In genomic region chr2:128712940-128713339, GRCm38 (mm10) we compare ENCODE assay signal across 10 mouse cellular contexts. TPM values are rescaled to one million over a fixed set of nuclear protein-coding genes. Genes with fewer than 3 reads are reported as not detected.
DNase-seq lines count a peak whose midpoint lies in the region; ATAC-seq lines count a peak whose summit lies in the region.
"Had no signal": no experiment of that assay in that cellular context is flagged by ENCODE, and none has a peak within 500 bp of the region (broad histone marks: within the 10 kb centered on the region; RNA-seq: fewer than 3 reads in every experiment).

No protein-coding gene starts in this region.

- H3K9me3 ChIP-seq in heart, embryonic 13.5 days = no peaks in the 10 kb centered on the region
- no peaks in the 10 kb centered on the region for H3K9me3 ChIP-seq in liver, embryonic 12.5 days (replicated peaks)
- no peaks in the 10 kb centered on the region for H3K9me3 ChIP-seq in liver, embryonic 15.5 days (replicated peaks)
- H3K9me3 ChIP-seq in midbrain, embryonic 10.5 days (replicated peaks) = no peaks in the 10 kb centered on the region

- 85% methylated on average over 6 of the region's 6 CpGs for WGBS in heart, embryonic 13.5 days
- WGBS in liver, embryonic 12.5 days (ENCODE audit: insufficient replicate concordance) = 68% methylated on average over 6 of the region's 6 CpGs
- 62% methylated on average over 6 of the region's 6 CpGs for WGBS in liver, embryonic 15.5 days (ENCODE audit: insufficient replicate concordance)
- 85% methylated on average over 6 of the region's 6 CpGs for WGBS in midbrain, embryonic 10.5 days

- no peak for DNase-seq in heart, adult 11 months
- DNase-seq in liver = no peak
- peak; percentile 76 for DNase-seq in forelimb bud, embryonic 11.5 days (ENCODE audit: low read depth, low spot score)
- no peak for DNase-seq in midbrain, embryonic 10.5 days (ENCODE audit: low spot score)
- no peak for DNase-seq in spleen, postnatal 36 days (ENCODE audit: low spot score in 2 of 2)
- DNase-seq: thymus, adult 18-20 months had no signal

- ATAC-seq in heart, embryonic 13.5 days (ENCODE audit: extremely low read depth, insufficient number of reproducible peaks, low FRiP score, low TSS enrichment) = no peak
- ATAC-seq in liver, embryonic 12.5 days = no peak
- no peak for ATAC-seq in liver, embryonic 15.5 days (ENCODE audit: insufficient read depth)
- ATAC-seq: forebrain, embryonic 14.5 days had no signal

- no peak overlapping the region for H3K9ac ChIP-seq in heart, embryonic 13.5 days
- H3K9ac ChIP-seq in liver, embryonic 12.5 days = no peak overlapping the region
- H3K9ac ChIP-seq in liver, embryonic 15.5 days = no peak overlapping the region

- H3K27me3 ChIP-seq in heart, embryonic 13.5 days (replicated peaks) = no peaks in the 10 kb centered on the region
- H3K27me3 ChIP-seq in liver, embryonic 12.5 days (replicated peaks) = no peaks in the 10 kb centered on the region
- no peaks in the 10 kb centered on the region for H3K27me3 ChIP-seq in liver, embryonic 15.5 days
- no peaks in the 10 kb centered on the region for H3K27me3 ChIP-seq in midbrain, embryonic 10.5 days (ENCODE audit: low read depth, poor library complexity, severe bottlenecking)

- H3K4me2 ChIP-seq in heart, embryonic 13.5 days = no peak overlapping the region
- no peak overlapping the region for H3K4me2 ChIP-seq in liver, embryonic 12.5 days
- no peak overlapping the region for H3K4me2 ChIP-seq in liver, embryonic 15.5 days

- no peak overlapping the region for H3K4me3 ChIP-seq in heart, embryonic 13.5 days
- no peak overlapping the region for H3K4me3 ChIP-seq in liver, embryonic 12.5 days
- no peak overlapping the region for H3K4me3 ChIP-seq in liver, embryonic 15.5 days (replicated peaks)
- H3K4me3 ChIP-seq in midbrain, embryonic 10.5 days = no peak overlapping the region

- H3K36me3 ChIP-seq in heart, embryonic 13.5 days = no peaks in the 10 kb centered on the region
- H3K36me3 ChIP-seq in liver, embryonic 12.5 days = no peaks in the 10 kb centered on the region
- H3K36me3 ChIP-seq in liver, embryonic 15.5 days (replicated peaks) = no peaks in the 10 kb centered on the region
- no peaks in the 10 kb centered on the region for H3K36me3 ChIP-seq in midbrain, embryonic 10.5 days

- peak overlapping the region; percentile 77 for H3K27ac ChIP-seq in heart, embryonic 13.5 days (replicated peaks)
- H3K27ac ChIP-seq in liver, embryonic 12.5 days = 0 out of 2 replicates have a peak overlapping the region, but pooled peaks have one; percentile 10
- 0 out of 2 replicates have a peak overlapping the region, but pooled peaks have one; percentile 71 for H3K27ac ChIP-seq in liver, embryonic 15.5 days (replicated peaks)
- H3K27ac ChIP-seq in midbrain, embryonic 10.5 days (replicated peaks) = no peak overlapping the region

- H3K4me1 ChIP-seq in heart, embryonic 13.5 days = peaks cover 47% of the 10 kb centered on the region
- peaks cover 22% of the 10 kb centered on the region; the same call in 1 of the 2 replicates for H3K4me1 ChIP-seq in liver, embryonic 12.5 days
- H3K4me1 ChIP-seq in liver, embryonic 15.5 days (replicated peaks) = peaks cover 28% of the 10 kb centered on the region
- peaks cover 18% of the 10 kb centered on the region for H3K4me1 ChIP-seq in midbrain, embryonic 10.5 days

RNA-seq across cellular contexts. Expression of gene Mertk, which starts 14.2 kb away (rescaled TPM):
- polyA plus RNA-seq in heart, embryonic 13.5 days (2015; fragmentation: Nextera tagmentation; extraction: Ambion mirVana) = 3.9 and 4.0 TPM in 2 replicates
- polyA plus RNA-seq in liver, embryonic 12.5 days (2016; fragmentation: Nextera tagmentation; extraction: Ambion mirVana) = 3.6 TPM in 2 replicates
- polyA plus RNA-seq in liver, embryonic 15.5 days (2015; fragmentation: Nextera tagmentation; extraction: Ambion mirVana) = 5.3 and 5.9 TPM in 2 replicates
- 3.1 and 3.7 TPM in 2 replicates for polyA plus RNA-seq in midbrain, embryonic 10.5 days (2016; fragmentation: Nextera tagmentation; extraction: Ambion mirVana)

RNA-seq across cellular contexts. Expression of gene Anapc1, which starts 25.7 kb away (rescaled TPM):
- 38.8 and 42.9 TPM in 2 replicates for polyA plus RNA-seq in heart, embryonic 13.5 days (2015; fragmentation: Nextera tagmentation; extraction: Ambion mirVana)
- polyA plus RNA-seq in liver, embryonic 12.5 days (2016; fragmentation: Nextera tagmentation; extraction: Ambion mirVana) = 53.1 and 53.7 TPM in 2 replicates
- 23.4 and 24.6 TPM in 2 replicates for polyA plus RNA-seq in liver, embryonic 15.5 days (2015; fragmentation: Nextera tagmentation; extraction: Ambion mirVana)
- 73.9 and 78.3 TPM in 2 replicates for polyA plus RNA-seq in midbrain, embryonic 10.5 days (2016; fragmentation: Nextera tagmentation; extraction: Ambion mirVana)
